Mouse (Mus musculus): ENCODE data around the gene Gosr2. TPM values are rescaled to one million over a fixed set of nuclear protein-coding genes. Genes with fewer than 3 reads are reported as not detected.

Gosr2 gene
- polyA plus RNA-seq, 1 experiment: 73.2 TPM

GRCm38 (mm10) chr11:103732306-103732705 is 34.6 kb upstream of the Gosr2 start:
- H3K36me3 ChIP-seq (ENCODE audit: control insufficient read depth, insufficient read depth): no peaks in the 10 kb centered on the region
- TF ChIP-seq CTCF (IDR thresholded peaks at IDR 0.05; ENCODE audit: control insufficient read depth, insufficient read depth, insufficient read length) (no peak), USF1 (IDR thresholded peaks at IDR 0.05; ENCODE audit: low read depth) (no peak), CEBPB (IDR thresholded peaks at IDR 0.05; ENCODE audit: low read depth) (no peak), MAX (IDR thresholded peaks at IDR 0.05) (no peak), FOSL1 (IDR thresholded peaks at IDR 0.05; ENCODE audit: insufficient read depth, low read length, poor library complexity, severe bottlenecking) (no peak), MYOG (IDR thresholded peaks at IDR 0.05; ENCODE audit: control insufficient read depth, extremely low read depth, insufficient read length) (no peak), MYOD1 (IDR thresholded peaks at IDR 0.05; ENCODE audit: control insufficient read depth, insufficient read length, low read depth) (no peak)
- H3ac ChIP-seq (ENCODE audit: control insufficient read depth, insufficient read length, low read depth): no peak overlapping the region
- H3K27me3 ChIP-seq (ENCODE audit: control insufficient read depth, insufficient read depth, insufficient read length): peaks cover 79% of the 10 kb centered on the region
- no peak overlapping the region for H3K4me3 ChIP-seq (ENCODE audit: insufficient read depth, poor library complexity, severe bottlenecking)
- no peaks in the 10 kb centered on the region for H3K79me3 ChIP-seq (ENCODE audit: low read depth)
- no peaks in the 10 kb centered on the region for H3K79me2 ChIP-seq (ENCODE audit: control insufficient read depth, insufficient read depth)

GRCm38 (mm10) chr11:103731594-103731993 is 33.9 kb upstream of the Gosr2 start:
- Histone ChIP-seq H3K36me3 (ENCODE audit: control insufficient read depth, insufficient read depth) (no peaks in the 10 kb centered on the region), H3K4me3 (ENCODE audit: insufficient read depth, poor library complexity, severe bottlenecking) (no peak overlapping the region), H3K79me2 (ENCODE audit: control insufficient read depth, insufficient read depth) (no peaks in the 10 kb centered on the region), H3K27me3 (ENCODE audit: control insufficient read depth, insufficient read depth, insufficient read length) (peaks cover 78% of the 10 kb centered on the region), H3ac (ENCODE audit: control insufficient read depth, insufficient read length, low read depth) (no peak overlapping the region), H3K79me3 (ENCODE audit: low read depth) (no peaks in the 10 kb centered on the region)
- TF ChIP-seq CTCF (IDR thresholded peaks at IDR 0.05; ENCODE audit: control insufficient read depth, insufficient read depth, insufficient read length) (no peak), MYOG (IDR thresholded peaks at IDR 0.05; ENCODE audit: control insufficient read depth, extremely low read depth, insufficient read length) (no peak), CEBPB (IDR thresholded peaks at IDR 0.05; ENCODE audit: low read depth) (no peak), MAX (IDR thresholded peaks at IDR 0.05) (no peak), MYOD1 (IDR thresholded peaks at IDR 0.05; ENCODE audit: control insufficient read depth, insufficient read length, low read depth) (no peak), FOSL1 (IDR thresholded peaks at IDR 0.05; ENCODE audit: insufficient read depth, low read length, poor library complexity, severe bottlenecking) (no peak), USF1 (IDR thresholded peaks at IDR 0.05; ENCODE audit: low read depth) (no peak)

DNA sequence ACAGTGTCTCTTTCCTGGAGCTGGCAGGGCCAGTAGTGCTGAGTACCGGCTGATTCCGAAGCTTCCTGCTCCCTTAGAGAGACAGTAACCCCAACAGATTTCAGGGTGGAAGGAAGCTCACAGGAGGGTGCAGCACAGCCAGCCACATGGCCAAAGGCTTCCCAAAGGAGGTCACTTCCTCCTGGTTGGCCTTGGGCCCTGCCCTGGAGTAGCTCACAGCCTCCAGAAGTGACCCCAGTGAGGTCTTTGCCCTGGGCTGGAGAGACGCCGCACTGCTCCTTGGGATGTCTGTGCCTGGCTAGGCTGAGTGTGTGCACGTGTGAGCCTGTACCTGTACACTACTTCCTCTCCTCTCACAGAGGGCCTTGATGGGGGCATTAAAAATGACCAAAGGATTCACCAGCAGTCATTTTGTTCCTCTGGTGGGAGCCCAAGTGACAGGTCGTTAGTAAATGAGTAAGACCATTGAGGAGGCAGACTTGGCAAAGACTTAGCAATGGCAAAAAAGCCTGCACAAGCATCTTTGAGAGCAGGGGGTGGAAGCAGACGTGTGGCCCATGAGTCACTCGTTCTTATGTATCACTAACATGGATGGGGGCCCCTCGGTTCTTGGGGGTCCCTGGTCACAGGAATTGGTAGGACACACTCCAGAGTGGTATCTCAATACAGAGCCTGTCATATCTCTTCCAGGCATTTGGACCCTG is 31.7 kb upstream of the Gosr2 start:
- no peaks in the 10 kb centered on the region for H3K36me3 ChIP-seq (ENCODE audit: control insufficient read depth, insufficient read depth)
- H3ac ChIP-seq (ENCODE audit: control insufficient read depth, insufficient read length, low read depth): no peak overlapping the region
- no peaks in the 10 kb centered on the region for H3K79me2 ChIP-seq (ENCODE audit: control insufficient read depth, insufficient read depth)
- no peak overlapping the region for H3K4me3 ChIP-seq (ENCODE audit: insufficient read depth, poor library complexity, severe bottlenecking)
- H3K27me3 ChIP-seq (ENCODE audit: control insufficient read depth, insufficient read depth, insufficient read length): peaks cover 64% of the 10 kb centered on the region
- TF ChIP-seq MYOD1 (IDR thresholded peaks at IDR 0.05; ENCODE audit: control insufficient read depth, insufficient read length, low read depth) (no peak), FOSL1 (IDR thresholded peaks at IDR 0.05; ENCODE audit: insufficient read depth, low read length, poor library complexity, severe bottlenecking) (no peak), CTCF (IDR thresholded peaks at IDR 0.05; ENCODE audit: control insufficient read depth, insufficient read depth, insufficient read length) (no peak), USF1 (IDR thresholded peaks at IDR 0.05; ENCODE audit: low read depth) (no peak), MAX (IDR thresholded peaks at IDR 0.05) (no peak), MYOG (IDR thresholded peaks at IDR 0.05; ENCODE audit: control insufficient read depth, extremely low read depth, insufficient read length) (no peak), CEBPB (IDR thresholded peaks at IDR 0.05; ENCODE audit: low read depth) (no peak)
- no peaks in the 10 kb centered on the region for H3K79me3 ChIP-seq (ENCODE audit: low read depth)

DNA sequence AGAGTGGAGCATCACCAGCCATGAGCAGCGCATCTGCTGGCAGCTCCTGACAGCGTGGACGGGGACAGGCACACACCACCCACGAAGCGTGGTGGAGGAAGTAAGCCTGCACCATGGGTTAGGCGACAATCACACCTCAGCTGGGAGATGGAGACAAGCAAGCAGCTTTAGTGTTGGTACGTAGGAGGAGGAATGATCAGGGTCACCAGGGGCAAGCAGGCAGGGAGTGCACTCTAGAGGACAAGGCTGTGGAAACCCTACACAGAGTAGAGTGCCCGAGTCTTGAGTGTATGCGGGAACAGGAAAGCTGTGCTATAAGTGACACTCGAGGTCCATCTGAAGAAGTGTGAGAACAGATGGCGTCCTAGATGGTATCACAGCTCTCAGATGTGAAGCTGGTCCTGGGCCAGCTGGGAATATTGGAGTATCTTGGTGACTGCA is 26.7 kb upstream of the Gosr2 start:
- H3K27me3 ChIP-seq (ENCODE audit: control insufficient read depth, insufficient read depth, insufficient read length): peaks cover 64% of the 10 kb centered on the region
- H3K79me3 ChIP-seq (ENCODE audit: low read depth): no peaks in the 10 kb centered on the region
- H3K4me3 ChIP-seq (ENCODE audit: insufficient read depth, poor library complexity, severe bottlenecking): no peak overlapping the region
- no peaks in the 10 kb centered on the region for H3K79me2 ChIP-seq (ENCODE audit: control insufficient read depth, insufficient read depth)
- no peaks in the 10 kb centered on the region for H3K36me3 ChIP-seq (ENCODE audit: control insufficient read depth, insufficient read depth)
- no peak for TF ChIP-seq USF1 (IDR thresholded peaks at IDR 0.05; ENCODE audit: low read depth)
- no peak for TF ChIP-seq CEBPB (IDR thresholded peaks at IDR 0.05; ENCODE audit: low read depth)
- TF ChIP-seq FOSL1 (IDR thresholded peaks at IDR 0.05; ENCODE audit: insufficient read depth, low read length, poor library complexity, severe bottlenecking): no peak
- no peak for TF ChIP-seq MAX (IDR thresholded peaks at IDR 0.05)
- TF ChIP-seq MYOG (IDR thresholded peaks at IDR 0.05; ENCODE audit: control insufficient read depth, extremely low read depth, insufficient read length): no peak
- TF ChIP-seq CTCF (IDR thresholded peaks at IDR 0.05; ENCODE audit: control insufficient read depth, insufficient read depth, insufficient read length): no peak
- TF ChIP-seq MYOD1 (IDR thresholded peaks at IDR 0.05; ENCODE audit: control insufficient read depth, insufficient read length, low read depth): no peak
- H3ac ChIP-seq (ENCODE audit: control insufficient read depth, insufficient read length, low read depth): no peak overlapping the region

DNA sequence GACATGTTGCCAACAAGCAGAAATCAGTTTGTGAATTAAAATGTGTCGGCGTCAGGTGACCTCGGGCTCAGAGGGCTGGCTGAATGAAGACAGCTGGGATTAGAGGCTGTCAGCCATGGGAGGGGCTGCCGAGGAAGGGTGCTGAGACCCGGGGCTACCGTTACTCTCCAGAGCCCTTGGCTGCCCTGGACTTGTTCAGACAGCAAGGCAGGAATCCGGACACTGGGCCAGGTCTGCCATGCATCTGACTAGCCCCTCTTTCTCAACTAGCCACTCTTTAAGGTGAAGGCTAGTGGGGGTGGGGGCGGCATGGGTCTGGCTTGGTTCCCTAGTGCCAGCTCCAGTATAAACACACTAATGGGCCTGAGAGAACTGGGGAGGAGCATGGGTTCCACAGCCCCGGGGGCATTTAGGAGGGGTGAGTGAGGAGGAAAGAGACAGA is 24.4 kb upstream of the Gosr2 start:
- no peak for TF ChIP-seq MYOG (IDR thresholded peaks at IDR 0.05; ENCODE audit: control insufficient read depth, extremely low read depth, insufficient read length)
- no peak for TF ChIP-seq CTCF (IDR thresholded peaks at IDR 0.05; ENCODE audit: control insufficient read depth, insufficient read depth, insufficient read length)
- no peak for TF ChIP-seq MAX (IDR thresholded peaks at IDR 0.05)
- TF ChIP-seq MYOD1 (IDR thresholded peaks at IDR 0.05; ENCODE audit: control insufficient read depth, insufficient read length, low read depth): no peak
- no peak for TF ChIP-seq USF1 (IDR thresholded peaks at IDR 0.05; ENCODE audit: low read depth)
- TF ChIP-seq CEBPB (IDR thresholded peaks at IDR 0.05; ENCODE audit: low read depth): no peak
- TF ChIP-seq FOSL1 (IDR thresholded peaks at IDR 0.05; ENCODE audit: insufficient read depth, low read length, poor library complexity, severe bottlenecking): no peak
- H3ac ChIP-seq (ENCODE audit: control insufficient read depth, insufficient read length, low read depth): no peak overlapping the region
- no peak overlapping the region for H3K4me3 ChIP-seq (ENCODE audit: insufficient read depth, poor library complexity, severe bottlenecking)
- H3K27me3 ChIP-seq (ENCODE audit: control insufficient read depth, insufficient read depth, insufficient read length): peaks cover 61% of the 10 kb centered on the region
- no peaks in the 10 kb centered on the region for H3K79me3 ChIP-seq (ENCODE audit: low read depth)
- no peaks in the 10 kb centered on the region for H3K79me2 ChIP-seq (ENCODE audit: control insufficient read depth, insufficient read depth)
- H3K36me3 ChIP-seq (ENCODE audit: control insufficient read depth, insufficient read depth): no peaks in the 10 kb centered on the region
